Mouse (Mus musculus) megakaryocyte, embryonic 14.5 days (primary cell): ENCODE measurements around the gene Edn3. TPM values are rescaled to one million over a fixed set of nuclear protein-coding genes. Genes with fewer than 3 reads are reported as not detected.

ENCODE experiments used
- H3K27me3 ChIP-seq: replicated peaks from 2 replicates; pipeline ENCODE3; 2012; ENCODE audit warnings: inconsistent platforms
- H3K36me3 ChIP-seq: replicated peaks from 2 replicates; pipeline ENCODE3; 2012; ENCODE audit warnings: low read length, inconsistent platforms, mixed read lengths
- H3K4me1 ChIP-seq: 2 replicates; pipeline ENCODE4 v1.6.1; 2012; ENCODE audit warnings: inconsistent platforms
- H3K4me3 ChIP-seq: replicated peaks from 2 replicates; pipeline ENCODE3; 2012; ENCODE audit warnings: moderate library complexity, mild to moderate bottlenecking, inconsistent platforms
- H3K9me3 ChIP-seq: 2 replicates; pipeline ENCODE4 v1.6.1; 2012; ENCODE audit warnings: inconsistent platforms
- FLI1 ChIP-seq: IDR thresholded peaks from 2 replicates; pipeline ENCODE4 v1.6.1; 2012; ENCODE audit warnings: low read length, inconsistent platforms, mixed read lengths
- GATA1 ChIP-seq: IDR thresholded peaks from 3 replicates; pipeline ENCODE4 v1.6.1; 2012; ENCODE audit warnings: mixed read lengths, low read length, inconsistent platforms, borderline replicate concordance
- polyA plus RNA-seq: library from polyadenylated mRNA; stranded (reverse); fragments of >175 nt; gene quantifications from 2 replicates; pipeline ENCODE4 v1.2.3, GENCODE M21; 2012; ENCODE audit warnings: low replicate concordance; ENCODE audit not compliant: insufficient read depth

The Edn3 gene
- not detected in 2 replicates for polyA plus RNA-seq

DNA sequence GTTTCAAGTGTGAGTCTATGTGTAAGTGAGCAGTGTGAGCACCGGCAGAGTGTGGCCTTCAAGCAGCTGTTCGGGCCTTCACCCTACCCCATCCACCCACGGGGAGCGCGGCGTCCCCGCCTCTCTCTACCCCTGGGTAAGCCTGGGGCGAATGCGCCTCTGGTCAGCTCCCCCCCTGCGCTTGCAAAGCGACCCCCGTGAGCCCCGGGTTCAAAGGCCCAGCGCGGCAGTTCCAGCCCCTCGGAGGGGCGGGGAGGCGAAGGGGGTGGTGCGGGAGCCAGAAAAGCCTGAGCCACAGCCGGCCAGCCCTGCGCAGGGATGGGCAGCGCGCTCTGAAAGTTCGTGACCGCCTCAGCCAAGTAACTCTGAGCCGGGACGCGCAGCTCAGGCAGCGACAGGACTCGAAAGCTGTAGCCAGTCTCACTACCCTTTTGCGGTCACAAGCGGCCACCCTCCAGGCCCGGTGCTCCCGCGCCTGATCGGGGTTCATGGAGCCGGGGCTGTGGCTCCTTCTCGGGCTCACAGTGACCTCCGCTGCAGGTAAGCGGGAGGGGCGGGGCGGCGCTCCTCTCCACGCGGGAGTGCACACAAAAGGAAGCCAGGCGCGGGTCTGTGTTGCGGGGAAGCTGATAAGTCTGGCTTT lies at the start of gene Edn3:
TSS of gene Edn3 (plus strand) at position 141 of the 643 bp plus-strand sequence.
- H3K27me3 ChIP-seq = peaks cover 47% of the 10 kb centered on the region
- no peaks in the 10 kb centered on the region for H3K9me3 ChIP-seq
- peaks cover 10% of the 10 kb centered on the region for H3K4me1 ChIP-seq
- peak within 1 kb of the TSS; percentile 86 for H3K4me3 ChIP-seq
- H3K36me3 ChIP-seq = no peaks in the 10 kb centered on the region
- no peak for TF ChIP-seq GATA1
- TF ChIP-seq FLI1 = no peak

- no peak overlapping the region for H3K4me3 ChIP-seq
These were observed 48.4 kb upstream of the Edn3 start for GRCm38 (mm10) chr2:174712043-174712442.

DNA sequence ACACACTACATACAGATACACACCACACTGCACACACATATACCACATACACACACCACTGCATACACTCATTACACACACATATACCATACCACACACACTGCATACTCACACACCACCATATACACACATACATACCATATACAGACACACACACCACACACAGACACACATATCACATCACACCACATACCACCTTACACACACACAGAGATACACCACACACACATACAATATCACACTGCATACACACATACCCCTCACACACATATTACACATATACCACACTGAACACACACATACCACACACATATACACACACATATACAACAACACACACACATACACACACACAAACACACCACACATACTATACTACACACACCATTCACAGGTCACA lies 44.5 kb upstream of the Edn3 start:
- no peaks in the 10 kb centered on the region; the same call in 1 of the 2 replicates for H3K4me1 ChIP-seq
- TF ChIP-seq GATA1 (peak; percentile 9; the same call in 1 of the 3 replicates), FLI1 (no peak)
- no peaks in the 10 kb centered on the region for H3K36me3 ChIP-seq

More at GRCm38 (mm10) chr2:174712043-174712442, 48.4 kb upstream of the Edn3 start:
- Histone ChIP-seq H3K27me3 (peaks cover 3% of the 10 kb centered on the region), H3K9me3 (no peaks in the 10 kb centered on the region), H3K4me1 (no peaks in the 10 kb centered on the region; the same call in 1 of the 2 replicates), H3K36me3 (no peaks in the 10 kb centered on the region)
- TF ChIP-seq GATA1 = no peak
- TF ChIP-seq FLI1 = no peak

DNA sequence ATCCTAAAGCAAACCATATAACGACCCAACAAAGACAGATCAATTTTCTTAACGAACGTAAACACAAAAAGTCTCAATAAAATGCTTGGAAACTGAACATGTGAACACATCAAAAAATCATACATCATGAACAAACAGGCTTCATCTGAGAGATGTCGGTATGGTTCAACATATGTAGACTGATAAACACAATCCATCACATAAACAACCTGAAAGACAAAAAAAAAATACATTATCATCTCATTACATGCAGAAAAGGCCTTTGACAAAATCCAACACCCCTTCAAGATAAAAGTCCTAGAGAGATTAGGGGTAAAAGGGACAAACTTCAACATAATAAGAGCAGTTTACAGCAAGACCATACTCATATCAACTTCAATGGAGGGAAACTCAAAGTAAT lies 42.6 kb upstream of the Edn3 start:
- Histone ChIP-seq H3K27me3 (peaks cover 3% of the 10 kb centered on the region), H3K36me3 (no peaks in the 10 kb centered on the region), H3K9me3 (no peaks in the 10 kb centered on the region), H3K4me1 (no peaks in the 10 kb centered on the region; the same call in 1 of the 2 replicates), H3K4me3 (no peak overlapping the region)
- TF ChIP-seq FLI1 (no peak), GATA1 (no peak)

More for the DNA sequence above, 44.5 kb upstream of the Edn3 start:
- Histone ChIP-seq H3K9me3 (no peaks in the 10 kb centered on the region), H3K4me3 (peak overlapping the region; percentile 18), H3K27me3 (peaks cover 3% of the 10 kb centered on the region)

DNA sequence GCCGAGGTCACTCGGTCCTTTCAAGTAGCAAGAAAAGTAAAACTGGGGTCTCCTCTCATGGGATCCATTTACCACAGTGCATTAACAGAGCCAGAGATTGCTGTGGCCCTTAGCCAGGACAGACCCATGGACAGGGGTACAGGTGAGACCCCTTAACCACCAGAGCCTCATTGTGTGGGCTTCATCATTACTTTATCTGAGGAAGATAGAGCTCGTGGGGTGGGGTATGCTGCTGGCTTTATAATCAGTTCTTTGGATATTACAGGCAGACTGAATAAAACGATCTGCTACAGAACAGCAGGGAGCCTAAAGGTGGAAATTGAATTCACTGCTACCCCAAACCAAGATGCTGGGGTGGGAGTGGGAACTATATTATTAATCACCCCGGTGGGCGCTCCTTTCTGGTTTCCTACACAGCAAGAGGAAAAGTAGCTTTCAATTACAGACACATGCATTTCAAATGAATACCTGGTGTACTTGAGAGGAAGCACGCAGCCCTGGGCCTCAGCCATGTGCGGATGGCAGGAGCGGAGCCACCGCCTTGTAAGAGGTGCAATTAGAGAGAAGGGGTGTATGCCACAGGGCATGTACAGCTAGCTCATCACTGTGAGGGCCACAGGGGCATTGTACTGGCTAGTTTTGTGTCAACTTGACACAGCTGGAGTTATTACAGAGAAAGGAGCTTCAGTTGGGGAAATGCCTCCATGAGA lies 33.1 kb upstream of the Edn3 start:
- Histone ChIP-seq H3K4me3 (no peak overlapping the region), H3K27me3 (peaks cover 6% of the 10 kb centered on the region), H3K4me1 (no peaks in the 10 kb centered on the region; the same call in 1 of the 2 replicates), H3K36me3 (no peaks in the 10 kb centered on the region), H3K9me3 (peaks cover 9% of the 10 kb centered on the region)
- TF ChIP-seq GATA1 (no peak), FLI1 (no peak)

DNA sequence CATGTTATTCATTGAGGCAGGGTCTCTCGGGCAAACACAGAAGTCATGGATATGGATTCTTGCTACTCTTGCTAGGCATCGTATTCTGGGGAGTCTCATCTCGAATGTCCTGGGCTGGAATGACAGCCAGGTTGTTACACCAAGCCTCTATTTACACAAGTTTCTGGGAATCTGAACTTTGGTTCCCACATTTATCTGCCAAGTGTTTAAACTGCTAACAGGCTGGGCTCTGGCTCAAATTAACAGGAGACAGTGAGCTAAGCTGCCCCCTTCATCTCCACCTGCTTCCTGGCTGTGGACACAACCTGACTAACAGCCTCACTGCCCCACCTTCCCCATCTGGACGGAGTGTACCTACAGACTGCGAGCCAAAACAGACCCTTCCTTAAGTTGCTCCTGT lies 28.5 kb upstream of the Edn3 start:
- H3K36me3 ChIP-seq = no peaks in the 10 kb centered on the region
- TF ChIP-seq GATA1 (no peak), FLI1 (no peak)
- peaks cover under 1% of the 10 kb centered on the region; the same call in 1 of the 2 replicates for H3K4me1 ChIP-seq
- H3K4me3 ChIP-seq = no peak overlapping the region
- H3K9me3 ChIP-seq = peaks cover 11% of the 10 kb centered on the region
- peaks cover 5% of the 10 kb centered on the region for H3K27me3 ChIP-seq

DNA sequence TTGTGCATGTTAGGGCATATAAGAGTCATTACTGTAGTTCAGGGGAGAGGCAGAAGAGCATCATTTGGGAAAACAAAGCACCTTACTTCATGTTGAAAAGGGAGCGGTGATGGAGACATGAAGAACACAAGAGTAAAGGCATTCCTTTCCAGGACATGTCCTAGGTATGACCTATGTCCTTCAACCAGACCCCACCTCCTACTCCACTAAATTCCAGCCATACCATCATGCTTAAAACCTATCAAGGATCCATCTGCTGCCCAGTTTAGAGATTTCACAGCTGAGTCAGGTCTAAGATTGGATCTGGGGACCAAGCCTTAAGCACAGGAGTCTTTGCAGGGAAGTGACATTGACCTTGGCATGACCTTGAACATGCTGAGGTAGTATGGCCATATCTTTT lies 25.1 kb upstream of the Edn3 start:
- H3K4me3 ChIP-seq = no peak overlapping the region
- H3K36me3 ChIP-seq = no peaks in the 10 kb centered on the region
- H3K27me3 ChIP-seq = peaks cover 4% of the 10 kb centered on the region
- peaks cover 11% of the 10 kb centered on the region for H3K9me3 ChIP-seq
- H3K4me1 ChIP-seq = peaks cover 5% of the 10 kb centered on the region; the same call in 1 of the 2 replicates
- TF ChIP-seq GATA1 (no peak), FLI1 (no peak)

- Histone ChIP-seq H3K36me3 (no peaks in the 10 kb centered on the region), H3K4me3 (no peak overlapping the region), H3K27me3 (peaks cover 2% of the 10 kb centered on the region), H3K9me3 (peaks cover 28% of the 10 kb centered on the region), H3K4me1 (peaks cover 7% of the 10 kb centered on the region; the same call in 1 of the 2 replicates)
- TF ChIP-seq FLI1 = no peak
- no peak for TF ChIP-seq GATA1
These were observed 13.2 kb upstream of the Edn3 start for GRCm38 (mm10) chr2:174747182-174747581.

DNA sequence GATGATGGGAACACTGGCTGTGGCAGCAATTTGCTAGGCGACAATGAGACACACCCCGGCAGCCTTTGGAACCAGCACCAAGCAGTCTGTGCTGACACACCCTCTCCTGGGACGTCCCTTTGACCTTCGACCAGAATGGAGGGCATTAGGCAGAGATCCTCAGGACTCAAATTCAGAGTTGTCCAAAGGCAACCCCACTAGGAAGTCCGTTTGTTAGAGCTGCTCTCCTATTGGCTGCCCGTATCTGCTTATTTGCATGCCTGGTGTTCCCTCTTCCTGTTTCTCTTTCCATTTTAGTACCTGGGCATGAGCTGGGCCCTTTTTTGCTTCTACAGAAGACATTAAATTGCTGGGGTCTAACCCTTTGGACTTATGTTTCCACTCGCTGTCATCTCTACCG lies 12.0 kb upstream of the Edn3 start:
- Histone ChIP-seq H3K4me3 (peak overlapping the region; percentile 9), H3K9me3 (peaks cover 28% of the 10 kb centered on the region), H3K4me1 (peaks cover 7% of the 10 kb centered on the region; the same call in 1 of the 2 replicates), H3K27me3 (peaks cover 4% of the 10 kb centered on the region), H3K36me3 (no peaks in the 10 kb centered on the region)
- no peak for TF ChIP-seq FLI1
- no peak for TF ChIP-seq GATA1

- H3K36me3 ChIP-seq = no peaks in the 10 kb centered on the region
- TF ChIP-seq GATA1 = no peak
- TF ChIP-seq FLI1 = no peak
- H3K4me3 ChIP-seq = no peak overlapping the region
- H3K27me3 ChIP-seq = peaks cover 11% of the 10 kb centered on the region
- 0 out of 2 replicates have a peak, but pooled peaks cover 7% of the 10 kb centered on the region for H3K9me3 ChIP-seq
- peaks cover 6% of the 10 kb centered on the region; the same call in 1 of the 2 replicates for H3K4me1 ChIP-seq
These were observed 7.2 kb upstream of the Edn3 start for GRCm38 (mm10) chr2:174753197-174753596.
